Mouse (Mus musculus): Measurements from ENCODE around the gene Kcnh1. TPM values are rescaled to one million over a fixed set of nuclear protein-coding genes. Genes with fewer than 3 reads are reported as not detected.

Gene Kcnh1
- polyA plus RNA-seq, 1 experiment from 2014 or later, result 0.88 TPM

GRCm38 (mm10) chr1:192487571-192487970 lies 297.0 kb downstream of the Kcnh1 start:
- no peak overlapping the region for H3K27ac ChIP-seq (ENCODE audit: low read depth, low read length)
- DNase-seq (ENCODE audit: low spot score) (no peak), ATAC-seq (no peak)
- H3K4me1 ChIP-seq (ENCODE audit: control insufficient read depth, insufficient read depth, low read length), result no peaks in the 10 kb centered on the region
- no peaks in the 10 kb centered on the region for H3K27me3 ChIP-seq (replicated peaks; ENCODE audit: control insufficient read depth, insufficient read depth, low read length)
- H3K4me3 ChIP-seq (ENCODE audit: low read depth, low read length), result no peak overlapping the region
- WGBS, result 94% methylated on average over 11 of the region's 11 CpGs
- H3K36me3 ChIP-seq (ENCODE audit: control insufficient read depth, insufficient read depth, low read length), result no peaks in the 10 kb centered on the region
- no peak overlapping the region for H3K9ac ChIP-seq (ENCODE audit: low read length)
- no peaks in the 10 kb centered on the region for H3K9me3 ChIP-seq (replicated peaks; ENCODE audit: control insufficient read depth, low read length)
- no peak overlapping the region for H3K4me2 ChIP-seq (ENCODE audit: low read length)

DNA sequence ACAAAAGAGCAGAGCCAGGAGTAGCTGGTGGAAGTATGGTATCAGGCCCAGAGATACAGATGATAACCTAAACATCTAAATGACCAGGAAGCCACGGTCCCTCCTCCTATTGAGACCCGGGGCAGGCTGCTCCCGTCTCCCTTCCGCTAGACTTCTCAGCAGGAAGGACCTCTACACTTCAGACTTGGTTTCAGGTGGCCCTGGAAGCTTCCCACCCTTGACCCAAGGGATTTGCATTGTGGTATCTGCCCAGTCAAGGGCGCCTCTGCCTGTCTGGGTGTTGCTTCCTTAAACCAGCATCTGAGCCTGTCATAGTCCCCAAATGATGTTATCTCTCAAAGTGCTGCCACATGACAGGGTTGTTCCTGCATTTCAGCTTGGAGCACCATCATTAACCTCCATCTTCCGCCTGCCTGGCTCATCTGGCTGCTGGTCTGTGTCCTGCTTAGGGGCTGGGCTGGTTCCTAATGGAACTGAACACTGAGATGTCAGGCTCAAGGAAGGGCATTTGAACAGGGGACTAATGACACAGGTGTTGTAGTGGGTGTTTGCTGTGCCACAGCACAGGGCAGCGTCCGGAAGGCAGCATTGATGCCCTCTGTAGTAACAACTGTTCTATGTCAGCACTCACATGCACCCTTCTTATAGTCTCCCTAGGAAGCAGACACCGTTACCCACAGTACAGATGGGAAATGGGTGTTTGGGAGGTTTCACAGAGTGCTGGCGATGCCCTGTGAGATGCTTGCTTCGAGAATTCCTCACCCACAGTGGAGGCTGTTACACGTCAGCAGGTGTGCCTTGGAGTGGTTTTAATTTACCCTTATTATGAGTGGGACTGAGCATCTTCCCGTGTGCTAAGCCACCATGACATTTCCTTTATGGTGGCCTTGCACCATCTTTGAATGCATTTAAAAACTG lies 299.6 kb downstream of the Kcnh1 start:
- no peak overlapping the region for H3K4me3 ChIP-seq (ENCODE audit: low read depth, low read length)
- ATAC-seq (no peak), DNase-seq (ENCODE audit: low spot score) (no peak)
- H3K4me1 ChIP-seq (ENCODE audit: control insufficient read depth, insufficient read depth, low read length), result no peaks in the 10 kb centered on the region
- H3K36me3 ChIP-seq (ENCODE audit: control insufficient read depth, insufficient read depth, low read length), result no peaks in the 10 kb centered on the region
- H3K9me3 ChIP-seq (replicated peaks; ENCODE audit: control insufficient read depth, low read length), result no peaks in the 10 kb centered on the region
- H3K9ac ChIP-seq (ENCODE audit: low read length), result no peak overlapping the region
- no peak overlapping the region for H3K27ac ChIP-seq (ENCODE audit: low read depth, low read length)
- H3K27me3 ChIP-seq (replicated peaks; ENCODE audit: control insufficient read depth, insufficient read depth, low read length), result no peaks in the 10 kb centered on the region
- 81% methylated on average over 13 of the region's 13 CpGs for WGBS
- H3K4me2 ChIP-seq (ENCODE audit: low read length), result no peak overlapping the region

DNA sequence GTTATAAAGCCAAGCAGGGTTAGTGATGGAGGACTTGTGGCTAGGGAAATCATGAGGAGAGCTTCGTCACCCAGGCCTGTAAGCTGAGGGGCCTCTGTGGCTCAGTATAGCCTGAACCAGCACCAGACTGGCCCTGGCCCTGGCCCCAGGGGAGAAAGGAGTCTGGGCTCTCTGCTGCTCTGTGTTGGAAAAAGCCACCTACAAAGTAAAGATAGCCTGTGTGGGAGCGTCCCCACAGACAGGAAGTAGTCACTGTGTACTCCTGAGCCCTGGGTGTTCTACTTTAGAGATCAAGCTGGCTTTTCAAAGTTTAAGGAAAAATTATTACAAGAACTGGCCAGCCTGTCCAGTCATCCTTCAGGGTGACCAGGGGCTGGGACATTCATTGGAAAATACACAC lies 306.9 kb downstream of the Kcnh1 start:
- 90% methylated on average over 2 of the region's 2 CpGs for WGBS
- H3K4me3 ChIP-seq (ENCODE audit: low read depth, low read length), result no peak overlapping the region
- H3K4me1 ChIP-seq (ENCODE audit: control insufficient read depth, insufficient read depth, low read length), result no peaks in the 10 kb centered on the region

GRCm38 (mm10) chr1:192502016-192502415 lies 311.4 kb downstream of the Kcnh1 start:
- no peaks in the 10 kb centered on the region for H3K9me3 ChIP-seq (replicated peaks; ENCODE audit: control insufficient read depth, low read length)
- DNase-seq (ENCODE audit: low spot score) (peak; percentile 31), ATAC-seq (no peak)
- H3K27me3 ChIP-seq (replicated peaks; ENCODE audit: control insufficient read depth, insufficient read depth, low read length), result no peaks in the 10 kb centered on the region
- H3K4me3 ChIP-seq (ENCODE audit: low read depth, low read length), result no peak overlapping the region
- no peaks in the 10 kb centered on the region for H3K36me3 ChIP-seq (ENCODE audit: control insufficient read depth, insufficient read depth, low read length)
- H3K27ac ChIP-seq (ENCODE audit: low read depth, low read length), result no peak overlapping the region
- 66% methylated on average over 9 of the region's 9 CpGs for WGBS
- no peak overlapping the region for H3K4me2 ChIP-seq (ENCODE audit: low read length)
- no peaks in the 10 kb centered on the region for H3K4me1 ChIP-seq (ENCODE audit: control insufficient read depth, insufficient read depth, low read length)
- H3K9ac ChIP-seq (ENCODE audit: low read length), result no peak overlapping the region

More for the DNA sequence above, 306.9 kb downstream of the Kcnh1 start:
- Histone ChIP-seq H3K9me3 (replicated peaks; ENCODE audit: control insufficient read depth, low read length) (no peaks in the 10 kb centered on the region), H3K4me2 (ENCODE audit: low read length) (no peak overlapping the region), H3K27ac (ENCODE audit: low read depth, low read length) (no peak overlapping the region), H3K36me3 (ENCODE audit: control insufficient read depth, insufficient read depth, low read length) (no peaks in the 10 kb centered on the region), H3K27me3 (replicated peaks; ENCODE audit: control insufficient read depth, insufficient read depth, low read length) (no peaks in the 10 kb centered on the region), H3K9ac (ENCODE audit: low read length) (no peak overlapping the region)
- ATAC-seq, result no peak
- no peak for DNase-seq (ENCODE audit: low spot score)

DNA sequence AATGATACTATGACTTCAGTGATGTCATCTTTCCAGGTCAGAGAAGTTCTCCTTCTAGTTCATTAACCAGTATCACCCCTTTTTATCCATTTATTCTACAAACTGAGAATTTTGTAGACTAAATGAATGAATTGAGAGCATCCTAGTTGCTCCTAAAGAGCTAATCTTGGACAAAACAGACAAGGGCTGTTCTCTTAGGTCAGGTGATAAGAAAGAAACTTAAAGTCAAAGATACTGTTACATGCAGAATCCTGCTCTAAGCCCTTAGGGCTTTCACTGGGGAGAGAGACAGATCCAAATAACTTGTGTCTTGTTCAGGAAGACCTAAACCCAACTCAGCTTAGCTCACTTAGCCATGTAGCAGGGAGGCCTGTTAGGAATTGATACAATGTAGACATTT lies 312.3 kb downstream of the Kcnh1 start:
- Histone ChIP-seq H3K4me1 (ENCODE audit: control insufficient read depth, insufficient read depth, low read length) (no peaks in the 10 kb centered on the region), H3K27me3 (replicated peaks; ENCODE audit: control insufficient read depth, insufficient read depth, low read length) (no peaks in the 10 kb centered on the region), H3K27ac (ENCODE audit: low read depth, low read length) (no peak overlapping the region), H3K36me3 (ENCODE audit: control insufficient read depth, insufficient read depth, low read length) (no peaks in the 10 kb centered on the region), H3K9ac (ENCODE audit: low read length) (no peak overlapping the region), H3K9me3 (replicated peaks; ENCODE audit: control insufficient read depth, low read length) (no peaks in the 10 kb centered on the region), H3K4me3 (ENCODE audit: low read depth, low read length) (no peak overlapping the region), H3K4me2 (ENCODE audit: low read length) (no peak overlapping the region)
- no peak for DNase-seq (ENCODE audit: low spot score)
- no peak for ATAC-seq

DNA sequence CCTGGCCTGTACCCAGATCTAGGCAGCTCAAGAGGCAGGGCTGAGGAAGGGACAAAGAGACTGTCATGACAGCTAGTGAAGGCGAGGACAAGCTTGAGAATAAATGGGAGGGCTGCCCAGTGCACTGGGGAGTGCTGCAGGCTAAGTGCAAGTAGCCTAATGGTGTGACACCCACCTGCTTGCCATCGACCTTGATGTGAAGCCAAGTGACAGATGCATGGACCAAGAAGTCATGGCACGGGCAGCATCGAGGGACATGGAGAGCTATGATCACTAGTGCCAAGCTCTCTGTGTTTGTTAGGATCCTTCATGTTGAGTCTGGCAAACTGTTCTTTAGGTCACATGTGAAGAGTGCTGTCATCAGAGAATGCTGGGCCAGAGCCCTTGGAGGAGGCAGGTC lies 313.1 kb downstream of the Kcnh1 start:
- Histone ChIP-seq H3K4me1 (ENCODE audit: control insufficient read depth, insufficient read depth, low read length) (no peaks in the 10 kb centered on the region), H3K27me3 (replicated peaks; ENCODE audit: control insufficient read depth, insufficient read depth, low read length) (no peaks in the 10 kb centered on the region), H3K36me3 (ENCODE audit: control insufficient read depth, insufficient read depth, low read length) (no peaks in the 10 kb centered on the region), H3K9ac (ENCODE audit: low read length) (no peak overlapping the region), H3K27ac (ENCODE audit: low read depth, low read length) (no peak overlapping the region), H3K9me3 (replicated peaks; ENCODE audit: control insufficient read depth, low read length) (no peaks in the 10 kb centered on the region), H3K4me2 (ENCODE audit: low read length) (no peak overlapping the region), H3K4me3 (ENCODE audit: low read depth, low read length) (no peak overlapping the region)
- ATAC-seq, result no peak
- WGBS, result 94% methylated on average over 4 of the region's 4 CpGs
- DNase-seq (ENCODE audit: low spot score), result no peak

DNA sequence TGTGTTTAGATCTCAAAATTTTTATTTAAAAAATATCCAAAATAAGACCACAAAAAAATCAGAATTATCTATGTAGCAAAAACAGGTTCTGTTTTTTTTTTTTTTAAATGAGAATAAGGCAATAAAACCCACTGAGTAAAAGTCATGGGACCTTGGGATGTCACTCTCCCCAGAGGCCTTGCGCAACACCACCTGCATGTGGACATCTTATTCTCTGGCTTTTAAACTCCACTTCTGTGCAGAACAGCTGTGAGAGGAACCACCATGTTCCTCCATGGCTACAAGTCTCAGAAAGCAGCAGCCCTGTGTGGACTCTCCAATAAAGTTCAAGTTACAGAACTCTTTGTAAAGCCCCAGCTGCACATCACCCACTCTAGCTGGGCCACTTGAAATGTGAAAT lies 322.2 kb downstream of the Kcnh1 start:
- ATAC-seq, result no peak

GRCm38 (mm10) chr1:192515373-192515772 lies 324.8 kb downstream of the Kcnh1 start:
- Histone ChIP-seq H3K36me3 (ENCODE audit: control insufficient read depth, insufficient read depth, low read length) (no peaks in the 10 kb centered on the region), H3K9me3 (replicated peaks; ENCODE audit: control insufficient read depth, low read length) (no peaks in the 10 kb centered on the region), H3K27ac (ENCODE audit: low read depth, low read length) (no peak overlapping the region), H3K4me3 (ENCODE audit: low read depth, low read length) (no peak overlapping the region), H3K4me2 (ENCODE audit: low read length) (no peak overlapping the region), H3K4me1 (ENCODE audit: control insufficient read depth, insufficient read depth, low read length) (no peaks in the 10 kb centered on the region), H3K27me3 (replicated peaks; ENCODE audit: control insufficient read depth, insufficient read depth, low read length) (no peaks in the 10 kb centered on the region), H3K9ac (ENCODE audit: low read length) (no peak overlapping the region)
- ATAC-seq (no peak), DNase-seq (ENCODE audit: low spot score) (no peak)
- WGBS, result 86% methylated on average over 3 of the region's 3 CpGs

More for the DNA sequence above, 322.2 kb downstream of the Kcnh1 start:
- Histone ChIP-seq H3K9ac (ENCODE audit: low read length) (no peak overlapping the region), H3K36me3 (ENCODE audit: control insufficient read depth, insufficient read depth, low read length) (no peaks in the 10 kb centered on the region), H3K4me2 (ENCODE audit: low read length) (no peak overlapping the region), H3K27ac (ENCODE audit: low read depth, low read length) (no peak overlapping the region), H3K27me3 (replicated peaks; ENCODE audit: control insufficient read depth, insufficient read depth, low read length) (no peaks in the 10 kb centered on the region), H3K9me3 (replicated peaks; ENCODE audit: control insufficient read depth, low read length) (no peaks in the 10 kb centered on the region), H3K4me1 (ENCODE audit: control insufficient read depth, insufficient read depth, low read length) (no peaks in the 10 kb centered on the region), H3K4me3 (ENCODE audit: low read depth, low read length) (no peak overlapping the region)
- WGBS, result 94% methylated on average over 1 of the region's 1 CpGs
- DNase-seq (ENCODE audit: low spot score), result no peak

DNA sequence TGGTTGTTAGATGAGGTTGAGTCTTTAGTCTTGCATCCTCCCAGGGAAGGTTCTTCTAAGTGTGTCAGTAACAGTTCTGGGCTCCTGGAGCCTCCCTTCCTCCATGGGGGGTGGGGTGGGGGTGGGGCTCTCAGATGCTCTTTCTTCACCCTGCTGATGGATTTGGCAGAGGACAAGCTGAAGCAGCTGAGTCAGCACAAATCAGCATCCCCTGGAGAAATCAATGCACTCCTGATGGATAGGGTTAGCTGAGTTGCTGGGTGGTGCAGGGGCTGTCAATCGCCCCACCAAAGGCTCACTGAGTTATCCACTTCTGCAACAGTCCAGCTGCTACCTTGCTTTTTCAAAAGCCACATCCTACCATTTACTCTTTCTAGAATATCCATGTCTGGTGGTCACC lies 329.1 kb downstream of the Kcnh1 start:
- no peak overlapping the region for H3K9ac ChIP-seq (ENCODE audit: low read length)
- DNase-seq (ENCODE audit: low spot score) (no peak), ATAC-seq (no peak)
- H3K9me3 ChIP-seq (replicated peaks; ENCODE audit: control insufficient read depth, low read length), result no peaks in the 10 kb centered on the region
- no peaks in the 10 kb centered on the region for H3K27me3 ChIP-seq (replicated peaks; ENCODE audit: control insufficient read depth, insufficient read depth, low read length)
- no peaks in the 10 kb centered on the region for H3K36me3 ChIP-seq (ENCODE audit: control insufficient read depth, insufficient read depth, low read length)
- WGBS, result 95% methylated on average over 1 of the region's 1 CpGs
- no peak overlapping the region for H3K27ac ChIP-seq (ENCODE audit: low read depth, low read length)
- no peak overlapping the region for H3K4me3 ChIP-seq (ENCODE audit: low read depth, low read length)
- peaks cover 4% of the 10 kb centered on the region; the same call in 1 of the 2 replicates for H3K4me1 ChIP-seq (ENCODE audit: control insufficient read depth, insufficient read depth, low read length)
- H3K4me2 ChIP-seq (ENCODE audit: low read length), result no peak overlapping the region

Data from forebrain, embryonic 14.5 days (tissue).